Mouse (Mus musculus) C2C12 (cell line): ENCODE results near the gene Btbd11.

ENCODE experiments used
- CEBPB ChIP-seq: IDR thresholded peaks from one replicate; pipeline ENCODE4 v1.6.1; 2011; ENCODE audit warnings: low read depth, mild to moderate bottlenecking, control low read depth, moderate library complexity
- CTCF ChIP-seq: IDR thresholded peaks from one replicate; pipeline ENCODE4 v1.5.1; 2011; ENCODE audit not compliant: control insufficient read depth, insufficient read depth, insufficient read length
- FOSL1 ChIP-seq: IDR thresholded peaks from one replicate; pipeline ENCODE4 v1.8.0; 2011; ENCODE audit warnings: mild to moderate bottlenecking, low read length; ENCODE audit not compliant: poor library complexity, insufficient read depth, severe bottlenecking
- MAX ChIP-seq: IDR thresholded peaks from one replicate; pipeline ENCODE4 v1.6.1; 2011; ENCODE audit warnings: mild to moderate bottlenecking, control low read depth
- MYOD1 ChIP-seq: IDR thresholded peaks from one replicate; pipeline ENCODE4 v1.6.1; 2011; ENCODE audit warnings: low read depth; ENCODE audit not compliant: control insufficient read depth, insufficient read length
- MYOG ChIP-seq: IDR thresholded peaks from one replicate; pipeline ENCODE4 v1.6.1; 2011; ENCODE audit not compliant: control insufficient read depth, insufficient read length; ENCODE audit errors: extremely low read depth
- USF1 ChIP-seq: IDR thresholded peaks from one replicate; pipeline ENCODE4 v1.6.1; 2011; ENCODE audit warnings: low read depth, mild to moderate bottlenecking, control low read depth, moderate library complexity

DNA sequence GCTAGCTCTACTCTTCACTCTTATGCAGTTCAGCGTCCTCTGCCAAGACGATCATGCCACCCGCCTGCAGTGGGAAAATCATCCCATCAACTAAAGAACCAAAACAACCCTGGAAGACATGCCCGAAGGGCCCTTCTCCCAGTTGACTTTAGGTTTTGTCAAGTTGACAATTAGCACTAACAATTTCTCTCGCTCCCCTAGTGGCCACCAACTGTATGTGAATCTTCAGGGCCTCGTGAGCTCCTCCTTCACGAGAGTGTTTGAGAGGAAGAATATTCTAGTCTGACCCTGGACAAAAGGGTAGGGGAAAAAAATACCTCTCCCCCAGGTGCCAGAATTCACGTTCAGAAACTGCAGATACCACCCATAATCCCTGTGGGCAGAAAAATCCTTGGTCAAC, 168.6 kb downstream of the Btbd11 start:
- TF ChIP-seq CTCF (no peak), USF1 (no peak), MYOD1 (no peak), CEBPB (no peak), MAX (no peak), MYOG (no peak), FOSL1 (no peak)
